Mouse (Mus musculus): Measurements from ENCODE around the gene Ubxn11.

DNA sequence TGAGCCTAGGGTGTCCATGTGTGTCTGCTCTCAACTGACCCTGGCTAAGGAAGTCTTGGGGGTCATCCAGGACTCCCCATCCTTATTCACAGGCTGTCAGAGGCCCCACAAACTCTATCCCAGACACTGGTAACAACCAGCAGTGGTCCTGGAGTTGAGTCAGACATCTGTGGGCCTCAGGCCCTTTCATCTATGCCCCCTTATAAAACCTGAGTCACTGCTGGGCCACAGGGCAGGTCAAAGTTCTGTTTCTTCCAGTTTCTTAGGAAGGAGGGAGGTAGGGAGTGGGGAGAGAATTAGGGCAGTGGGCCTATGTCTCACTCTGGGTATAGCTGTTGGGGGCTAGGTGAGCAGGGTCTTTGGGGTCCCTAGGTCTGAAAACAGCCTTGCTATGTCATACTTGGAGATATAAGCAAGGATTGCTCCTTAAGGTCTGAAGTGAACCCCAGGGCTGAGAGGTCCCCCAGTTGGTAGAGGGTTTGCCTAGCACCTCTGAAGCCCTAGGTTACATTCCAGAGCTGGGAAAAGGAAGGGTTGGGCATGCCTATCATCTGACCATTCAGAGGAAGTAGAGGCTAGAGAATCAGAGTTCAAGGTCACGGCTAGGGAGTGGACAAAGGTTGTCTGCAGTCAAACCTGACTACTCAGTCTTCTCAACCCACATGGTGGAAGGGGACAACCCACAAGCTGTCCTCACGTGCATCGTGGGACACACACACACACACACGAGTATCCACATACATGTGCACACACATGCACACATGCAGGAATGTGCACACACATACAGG, 33.4 kb upstream of the Ubxn11 start:
- TF ChIP-seq CTCF (IDR thresholded peaks at IDR 0.05; ENCODE audit: low read depth) = no peak
- TF ChIP-seq EP300 (optimal IDR thresholded peaks at IDR 0.05) = no peak
